Mouse (Mus musculus): ENCODE measurements around the gene Ncor1. TPM values are rescaled to one million over a fixed set of nuclear protein-coding genes. Genes with fewer than 3 reads are reported as not detected.

The Ncor1 gene
- polyA plus RNA-seq, 1 experiment from 2014 or later, result 211 TPM

DNA sequence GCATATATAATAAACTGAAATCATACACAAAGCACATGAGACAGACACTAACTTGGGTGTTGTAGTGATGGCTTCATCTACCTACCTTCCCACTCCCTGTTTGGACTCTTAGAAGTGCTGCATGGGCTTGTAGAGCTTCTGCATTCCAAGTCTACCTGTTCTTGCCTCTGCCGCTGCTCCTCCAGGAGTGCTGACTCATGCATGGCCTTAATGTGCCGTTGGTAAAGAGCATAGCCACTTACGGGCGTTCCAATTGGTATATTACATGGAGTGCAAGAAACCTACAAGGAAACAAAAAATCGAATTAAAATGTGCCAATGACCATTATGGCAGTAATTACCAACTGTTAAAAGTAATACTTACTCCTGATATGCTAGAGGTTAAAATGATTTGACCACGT lies 91.5 kb downstream of the Ncor1 start:
- no peak for DNase-seq
- H3K9me3 ChIP-seq (ENCODE audit: control insufficient read depth, low read length), result no peaks in the 10 kb centered on the region
- no peak overlapping the region for H3K4me2 ChIP-seq (ENCODE audit: low read length)
- peaks cover 54% of the 10 kb centered on the region for H3K36me3 ChIP-seq (ENCODE audit: control insufficient read depth, insufficient read depth, low read length)
- H3K27ac ChIP-seq (replicated peaks; ENCODE audit: low read depth, low read length), result no peak overlapping the region
- no peak for ATAC-seq (ENCODE audit: low FRiP score, low TSS enrichment)
- no peaks in the 10 kb centered on the region for H3K27me3 ChIP-seq (ENCODE audit: control insufficient read depth, insufficient read depth, low read length)
- no peak overlapping the region for H3K9ac ChIP-seq (replicated peaks; ENCODE audit: low read length)
- 92% methylated on average over 6 of the region's 6 CpGs for WGBS
- no peak overlapping the region for H3K4me3 ChIP-seq (replicated peaks; ENCODE audit: low read depth, low read length)
- H3K4me1 ChIP-seq (ENCODE audit: control insufficient read depth, insufficient read depth, low read length), result no peaks in the 10 kb centered on the region

DNA sequence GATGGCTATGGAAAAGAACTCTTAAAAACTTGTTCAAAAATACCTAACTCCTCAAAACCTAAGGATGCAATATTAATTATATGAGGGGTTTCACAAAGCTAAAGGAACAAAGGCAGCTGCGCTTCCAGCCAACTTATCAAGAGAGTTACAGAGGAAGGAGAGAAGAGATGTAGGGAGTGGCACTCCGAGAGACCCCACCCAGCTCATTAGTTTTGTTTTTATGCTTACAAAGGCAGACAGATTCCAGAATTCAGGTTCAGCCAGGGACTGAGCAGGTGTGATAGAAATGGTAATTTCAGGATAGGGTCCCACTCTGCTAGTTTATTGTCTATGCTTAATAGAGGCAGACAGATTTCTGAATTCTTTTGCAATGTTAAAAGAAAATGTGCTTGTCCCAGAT lies 103.1 kb downstream of the Ncor1 start:
- no peak for DNase-seq
- Histone ChIP-seq H3K27me3 (ENCODE audit: control insufficient read depth, insufficient read depth, low read length) (no peaks in the 10 kb centered on the region), H3K27ac (replicated peaks; ENCODE audit: low read depth, low read length) (no peak overlapping the region), H3K4me3 (replicated peaks; ENCODE audit: low read depth, low read length) (no peak overlapping the region), H3K4me1 (ENCODE audit: control insufficient read depth, insufficient read depth, low read length) (no peaks in the 10 kb centered on the region), H3K9ac (replicated peaks; ENCODE audit: low read length) (no peak overlapping the region), H3K4me2 (ENCODE audit: low read length) (no peak overlapping the region), H3K9me3 (ENCODE audit: control insufficient read depth, low read length) (no peaks in the 10 kb centered on the region), H3K36me3 (ENCODE audit: control insufficient read depth, insufficient read depth, low read length) (peaks cover 70% of the 10 kb centered on the region)
- no peak for ATAC-seq (ENCODE audit: low FRiP score, low TSS enrichment)
- WGBS, result 97% methylated on average over 2 of the region's 2 CpGs

DNA sequence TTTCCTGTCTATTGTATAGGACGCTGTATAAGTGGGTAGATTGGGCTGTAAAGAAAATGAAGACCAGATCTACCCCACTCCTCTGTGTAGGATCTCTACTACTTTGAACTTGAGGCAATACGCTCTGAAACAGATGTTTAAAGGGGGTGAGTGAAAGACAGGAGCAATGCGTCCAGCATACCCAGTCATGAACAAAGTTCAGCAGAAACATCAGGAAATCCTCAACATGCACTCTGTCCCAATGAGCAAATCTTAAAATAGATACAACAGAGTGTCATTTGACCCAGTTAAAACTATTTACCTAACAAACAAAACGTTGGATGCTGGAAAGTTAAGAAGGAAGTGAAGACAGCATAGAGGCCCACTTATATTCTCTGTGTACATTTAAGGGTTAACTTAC lies 106.4 kb downstream of the Ncor1 start:
- DNase-seq, result no peak
- Histone ChIP-seq H3K4me3 (replicated peaks; ENCODE audit: low read depth, low read length) (no peak overlapping the region), H3K9ac (replicated peaks; ENCODE audit: low read length) (no peak overlapping the region), H3K4me2 (ENCODE audit: low read length) (no peak overlapping the region), H3K36me3 (ENCODE audit: control insufficient read depth, insufficient read depth, low read length) (peaks cover 82% of the 10 kb centered on the region), H3K27me3 (ENCODE audit: control insufficient read depth, insufficient read depth, low read length) (no peaks in the 10 kb centered on the region), H3K27ac (replicated peaks; ENCODE audit: low read depth, low read length) (no peak overlapping the region), H3K9me3 (ENCODE audit: control insufficient read depth, low read length) (no peaks in the 10 kb centered on the region), H3K4me1 (ENCODE audit: control insufficient read depth, insufficient read depth, low read length) (no peaks in the 10 kb centered on the region)
- WGBS, result 93% methylated on average over 4 of the region's 4 CpGs
- no peak for ATAC-seq (ENCODE audit: low FRiP score, low TSS enrichment)

DNA sequence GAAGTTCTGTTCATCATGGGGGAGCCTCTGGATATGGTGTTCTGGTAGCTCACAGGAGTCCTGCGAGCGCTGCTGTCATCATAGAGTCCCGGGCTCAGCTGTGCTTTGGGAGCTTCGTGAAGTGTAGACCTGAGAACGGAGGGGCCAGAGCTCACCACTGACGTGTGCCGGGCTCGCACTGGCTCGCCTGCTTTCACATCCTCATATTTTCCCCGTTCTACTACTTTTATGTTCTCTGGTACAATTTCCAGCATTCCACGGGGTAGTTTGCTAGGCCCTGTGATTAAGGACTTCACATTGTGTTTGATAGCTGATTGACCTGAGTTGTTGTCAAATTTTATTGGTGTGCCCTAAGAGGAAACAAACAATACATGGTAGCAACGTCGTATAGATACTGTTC lies 115.3 kb downstream of the Ncor1 start:
- WGBS, result 93% methylated on average over 13 of the region's 13 CpGs
- Histone ChIP-seq H3K9me3 (ENCODE audit: control insufficient read depth, low read length) (no peaks in the 10 kb centered on the region), H3K36me3 (ENCODE audit: control insufficient read depth, insufficient read depth, low read length) (peaks cover 76% of the 10 kb centered on the region)

DNA sequence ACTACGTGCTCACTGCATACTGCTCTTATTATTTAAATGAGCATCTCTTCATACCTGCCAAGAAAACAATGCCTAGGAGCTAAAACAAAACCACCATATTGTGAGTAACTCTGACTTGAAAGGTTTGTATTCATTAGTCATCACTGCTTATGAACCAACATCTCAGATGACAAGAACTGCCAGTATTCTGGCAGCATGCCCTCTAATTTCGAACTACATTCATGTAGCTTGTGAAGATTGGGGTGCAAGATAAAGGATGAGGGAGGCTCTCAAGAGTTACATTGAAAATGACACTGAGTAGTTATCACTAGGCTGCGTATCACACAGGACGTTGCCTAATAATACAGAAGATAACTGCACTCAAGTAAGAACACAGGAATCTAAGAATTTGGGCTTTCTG lies 126.1 kb downstream of the Ncor1 start:
- Histone ChIP-seq H3K4me1 (ENCODE audit: control insufficient read depth, insufficient read depth, low read length) (no peaks in the 10 kb centered on the region), H3K27ac (replicated peaks; ENCODE audit: low read depth, low read length) (no peak overlapping the region), H3K4me2 (ENCODE audit: low read length) (no peak overlapping the region), H3K27me3 (ENCODE audit: control insufficient read depth, insufficient read depth, low read length) (no peaks in the 10 kb centered on the region), H3K4me3 (replicated peaks; ENCODE audit: low read depth, low read length) (no peak overlapping the region), H3K36me3 (ENCODE audit: control insufficient read depth, insufficient read depth, low read length) (peaks cover 91% of the 10 kb centered on the region), H3K9me3 (ENCODE audit: control insufficient read depth, low read length) (no peaks in the 10 kb centered on the region), H3K9ac (replicated peaks; ENCODE audit: low read length) (no peak overlapping the region)
- ATAC-seq (ENCODE audit: low FRiP score, low TSS enrichment), result no peak
- 91% methylated on average over 4 of the region's 4 CpGs for WGBS
- DNase-seq, result no peak

More for the DNA sequence above, 115.3 kb downstream of the Ncor1 start:
- DNase-seq (no peak), ATAC-seq (ENCODE audit: low FRiP score, low TSS enrichment) (no peak)
- Histone ChIP-seq H3K4me2 (ENCODE audit: low read length) (no peak overlapping the region), H3K27ac (replicated peaks; ENCODE audit: low read depth, low read length) (no peak overlapping the region), H3K9ac (replicated peaks; ENCODE audit: low read length) (no peak overlapping the region), H3K27me3 (ENCODE audit: control insufficient read depth, insufficient read depth, low read length) (no peaks in the 10 kb centered on the region), H3K4me3 (replicated peaks; ENCODE audit: low read depth, low read length) (no peak overlapping the region), H3K4me1 (ENCODE audit: control insufficient read depth, insufficient read depth, low read length) (no peaks in the 10 kb centered on the region)

DNA sequence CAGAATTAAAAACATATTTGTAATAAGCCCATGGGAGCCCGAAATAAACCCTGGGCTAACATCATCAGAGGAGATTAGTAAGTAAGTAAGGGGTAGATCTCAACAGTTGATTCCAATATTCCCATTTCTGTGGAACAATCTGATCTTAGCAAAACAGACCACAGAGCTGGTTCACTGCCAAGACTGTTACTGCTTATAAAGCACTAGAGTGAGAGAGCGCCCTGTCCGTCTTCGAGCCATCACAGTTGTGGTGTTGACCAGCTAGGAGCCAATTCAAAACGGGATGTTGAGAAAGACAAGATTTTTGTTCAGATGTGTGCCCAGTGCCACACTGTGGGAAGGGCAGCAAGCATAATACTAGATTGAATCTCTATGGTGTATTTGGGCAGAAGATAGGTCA lies 127.2 kb downstream of the Ncor1 start:
- DNase-seq (no peak), ATAC-seq (ENCODE audit: low FRiP score, low TSS enrichment) (no peak)
- no peaks in the 10 kb centered on the region for H3K9me3 ChIP-seq (ENCODE audit: control insufficient read depth, low read length)
- H3K27me3 ChIP-seq (ENCODE audit: control insufficient read depth, insufficient read depth, low read length), result no peaks in the 10 kb centered on the region
- no peak overlapping the region for H3K4me3 ChIP-seq (replicated peaks; ENCODE audit: low read depth, low read length)
- no peak overlapping the region for H3K27ac ChIP-seq (replicated peaks; ENCODE audit: low read depth, low read length)
- H3K4me2 ChIP-seq (ENCODE audit: low read length), result no peak overlapping the region
- no peak overlapping the region for H3K9ac ChIP-seq (replicated peaks; ENCODE audit: low read length)
- H3K4me1 ChIP-seq (ENCODE audit: control insufficient read depth, insufficient read depth, low read length), result no peaks in the 10 kb centered on the region
- peaks cover 91% of the 10 kb centered on the region for H3K36me3 ChIP-seq (ENCODE audit: control insufficient read depth, insufficient read depth, low read length)
- 92% methylated on average over 5 of the region's 5 CpGs for WGBS

DNA sequence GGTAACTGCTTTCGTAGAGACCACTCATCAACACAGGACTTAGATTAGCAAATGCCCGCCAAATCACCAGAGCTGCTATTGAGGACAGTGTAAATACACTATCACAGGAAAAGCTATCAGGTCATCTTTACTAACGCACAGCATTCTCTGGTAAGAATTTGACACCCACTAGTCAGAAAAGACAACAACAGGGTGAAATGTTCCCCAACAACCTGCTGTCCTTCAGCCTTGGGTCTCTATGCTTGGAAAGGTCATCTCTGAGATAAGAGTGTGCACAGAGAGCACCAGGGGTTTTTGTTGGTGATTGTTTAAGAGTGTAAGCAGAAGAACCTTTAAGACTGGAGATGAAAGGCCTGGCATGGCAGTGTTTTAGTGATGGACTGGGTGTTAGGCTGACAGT lies 134.7 kb downstream of the Ncor1 start:
- Histone ChIP-seq H3K4me1 (ENCODE audit: control insufficient read depth, insufficient read depth, low read length) (no peaks in the 10 kb centered on the region), H3K4me2 (ENCODE audit: low read length) (no peak overlapping the region), H3K27ac (replicated peaks; ENCODE audit: low read depth, low read length) (no peak overlapping the region), H3K36me3 (ENCODE audit: control insufficient read depth, insufficient read depth, low read length) (peaks cover 93% of the 10 kb centered on the region), H3K4me3 (replicated peaks; ENCODE audit: low read depth, low read length) (no peak overlapping the region), H3K27me3 (ENCODE audit: control insufficient read depth, insufficient read depth, low read length) (no peaks in the 10 kb centered on the region), H3K9ac (replicated peaks; ENCODE audit: low read length) (no peak overlapping the region), H3K9me3 (ENCODE audit: control insufficient read depth, low read length) (no peaks in the 10 kb centered on the region)
- WGBS, result 96% methylated on average over 3 of the region's 3 CpGs
- no peak for ATAC-seq (ENCODE audit: low FRiP score, low TSS enrichment)
- no peak for DNase-seq

DNA sequence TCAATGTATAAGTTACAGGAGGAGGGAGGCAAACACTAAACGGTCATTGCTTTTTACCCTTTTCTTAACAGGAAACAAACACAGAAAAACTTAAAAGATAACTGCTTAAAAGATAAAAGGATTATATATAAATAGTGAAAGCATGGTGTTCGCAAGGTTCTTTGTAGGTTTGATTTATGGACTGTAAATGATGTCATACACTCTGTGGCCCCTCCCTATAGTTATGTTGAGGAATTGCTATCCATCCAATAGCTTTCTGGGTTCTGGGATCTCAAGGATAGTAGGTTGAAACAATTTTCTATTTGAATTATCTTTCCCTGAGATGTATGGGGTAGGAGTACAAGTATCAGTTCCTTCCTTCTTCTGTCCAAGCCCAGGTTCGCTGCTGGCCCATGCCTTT lies 138.2 kb downstream of the Ncor1 start:
- Histone ChIP-seq H3K9ac (replicated peaks; ENCODE audit: low read length) (no peak overlapping the region), H3K27ac (replicated peaks; ENCODE audit: low read depth, low read length) (no peak overlapping the region), H3K4me2 (ENCODE audit: low read length) (no peak overlapping the region), H3K27me3 (ENCODE audit: control insufficient read depth, insufficient read depth, low read length) (no peaks in the 10 kb centered on the region), H3K4me3 (replicated peaks; ENCODE audit: low read depth, low read length) (no peak overlapping the region), H3K4me1 (ENCODE audit: control insufficient read depth, insufficient read depth, low read length) (no peaks in the 10 kb centered on the region), H3K36me3 (ENCODE audit: control insufficient read depth, insufficient read depth, low read length) (peaks cover 94% of the 10 kb centered on the region), H3K9me3 (ENCODE audit: control insufficient read depth, low read length) (no peaks in the 10 kb centered on the region)
- DNase-seq (no peak), ATAC-seq (ENCODE audit: low FRiP score, low TSS enrichment) (no peak)
- WGBS, result 94% methylated on average over 3 of the region's 3 CpGs

DNA sequence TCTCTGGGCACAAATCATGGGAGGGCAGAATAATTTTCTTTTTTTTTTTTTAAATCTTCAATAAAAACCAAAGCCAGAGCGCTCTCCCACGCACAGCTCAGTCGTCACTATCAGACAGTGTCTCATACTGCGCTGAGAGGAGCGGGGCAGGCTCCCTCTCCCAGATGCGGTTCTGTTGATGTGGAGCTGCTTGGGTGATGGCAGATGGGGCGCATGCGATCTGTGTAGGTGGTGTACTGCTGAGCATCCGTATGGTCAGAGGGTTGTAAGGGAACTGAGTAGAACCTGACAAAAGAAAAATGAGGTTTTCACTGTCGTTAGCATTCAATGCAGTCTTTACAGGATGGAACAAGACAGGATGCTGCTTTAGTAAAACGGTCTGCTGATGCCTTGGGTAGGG lies 140.6 kb downstream of the Ncor1 start:
- Histone ChIP-seq H3K9me3 (ENCODE audit: control insufficient read depth, low read length) (no peaks in the 10 kb centered on the region), H3K36me3 (ENCODE audit: control insufficient read depth, insufficient read depth, low read length) (peaks cover 96% of the 10 kb centered on the region), H3K4me2 (ENCODE audit: low read length) (no peak overlapping the region), H3K4me3 (replicated peaks; ENCODE audit: low read depth, low read length) (no peak overlapping the region), H3K27me3 (ENCODE audit: control insufficient read depth, insufficient read depth, low read length) (no peaks in the 10 kb centered on the region), H3K27ac (replicated peaks; ENCODE audit: low read depth, low read length) (no peak overlapping the region), H3K4me1 (ENCODE audit: control insufficient read depth, insufficient read depth, low read length) (no peaks in the 10 kb centered on the region), H3K9ac (replicated peaks; ENCODE audit: low read length) (no peak overlapping the region)
- 92% methylated on average over 11 of the region's 11 CpGs for WGBS
- no peak for DNase-seq
- ATAC-seq (ENCODE audit: low FRiP score, low TSS enrichment), result no peak
